Mouse (Mus musculus) kidney, postnatal 0 days (tissue): ENCODE data around the gene Sfxn2. TPM values are rescaled to one million over a fixed set of nuclear protein-coding genes. Genes with fewer than 3 reads are reported as not detected.

ENCODE experiments used
- ATAC-seq: fragments of 200-750 bp; cut with Nextera tagmentation; replicated peaks from 2 replicates; pipeline ENCODE4 v1.8.0; 2017; ENCODE audit warnings: low read depth, moderate number of reproducible peaks, moderate TSS enrichment, moderate library complexity; ENCODE audit not compliant: low FRiP score
- DNase-seq: peaks from one replicate; pipeline ENCODE4 v3.0.0-alpha.2; 2016; ENCODE audit warnings: low spot score
- H3K27ac ChIP-seq: fragments of 300-500 bp; sonication (generic); 2 replicates; pipeline ENCODE4 v1.5.1; 2014; ENCODE audit warnings: mild to moderate bottlenecking
- H3K27me3 ChIP-seq: fragments of 300-500 bp; sonication (generic); 2 replicates; pipeline ENCODE4 v1.6.1; 2014; ENCODE audit warnings: low read length, mixed read lengths; ENCODE audit not compliant: insufficient read depth
- H3K36me3 ChIP-seq: fragments of 300-500 bp; sonication (generic); 2 replicates; pipeline ENCODE4 v1.6.1; 2014; ENCODE audit warnings: low read length, mixed read lengths; ENCODE audit not compliant: insufficient read depth
- H3K4me1 ChIP-seq: fragments of 300-500 bp; sonication (generic); replicated peaks from 2 replicates; pipeline ENCODE4 v1.6.1; 2014; ENCODE audit warnings: antibody characterized with exemption, low read length, mixed read lengths; ENCODE audit not compliant: insufficient read depth
- H3K4me2 ChIP-seq: fragments of 300-500 bp; sonication (generic); 2 replicates; pipeline ENCODE4 v1.6.1; 2014; ENCODE audit warnings: mild to moderate bottlenecking, low read length, moderate library complexity, mixed read lengths
- H3K4me3 ChIP-seq: fragments of 300-500 bp; sonication (generic); replicated peaks from 2 replicates; pipeline ENCODE4 v1.5.1; 2014; ENCODE audit warnings: low read depth, low read length
- H3K9ac ChIP-seq: fragments of 300-500 bp; sonication (generic); 2 replicates; pipeline ENCODE4 v1.6.1; 2014; ENCODE audit warnings: low read depth, low read length
- H3K9me3 ChIP-seq: fragments of 300-500 bp; sonication (generic); replicated peaks from 2 replicates; pipeline ENCODE4 v1.6.1; 2016; ENCODE audit warnings: low read length, inconsistent platforms, mixed read lengths
- CTCF ChIP-seq: IDR thresholded peaks from 2 replicates; pipeline ENCODE4 v1.5.1; 2016; ENCODE audit warnings: antibody characterized with exemption, low read depth, mild to moderate bottlenecking, moderate library complexity
- WGBS: fragments of 180-500 bp; shearing (Covaris S2); extraction: QIAGEN DNeasy Blood & Tissue Kit; methylation state at CpG from one replicate; pipeline ENCODE4 v1.1.7; 2014; 5-methylcytosine and 5-hydroxymethylcytosine counted together
- polyA plus RNA-seq: library from polyadenylated mRNA; unstranded; fragments of >200 nt; fragmentation: Nextera tagmentation; extraction: Ambion mirVana; gene quantifications from 2 replicates; pipeline ENCODE4 v1.2.1, GENCODE M21; 2015

The Sfxn2 gene
- polyA plus RNA-seq, 1 experiment from 2014 or later, result 47.1 TPM

DNA sequence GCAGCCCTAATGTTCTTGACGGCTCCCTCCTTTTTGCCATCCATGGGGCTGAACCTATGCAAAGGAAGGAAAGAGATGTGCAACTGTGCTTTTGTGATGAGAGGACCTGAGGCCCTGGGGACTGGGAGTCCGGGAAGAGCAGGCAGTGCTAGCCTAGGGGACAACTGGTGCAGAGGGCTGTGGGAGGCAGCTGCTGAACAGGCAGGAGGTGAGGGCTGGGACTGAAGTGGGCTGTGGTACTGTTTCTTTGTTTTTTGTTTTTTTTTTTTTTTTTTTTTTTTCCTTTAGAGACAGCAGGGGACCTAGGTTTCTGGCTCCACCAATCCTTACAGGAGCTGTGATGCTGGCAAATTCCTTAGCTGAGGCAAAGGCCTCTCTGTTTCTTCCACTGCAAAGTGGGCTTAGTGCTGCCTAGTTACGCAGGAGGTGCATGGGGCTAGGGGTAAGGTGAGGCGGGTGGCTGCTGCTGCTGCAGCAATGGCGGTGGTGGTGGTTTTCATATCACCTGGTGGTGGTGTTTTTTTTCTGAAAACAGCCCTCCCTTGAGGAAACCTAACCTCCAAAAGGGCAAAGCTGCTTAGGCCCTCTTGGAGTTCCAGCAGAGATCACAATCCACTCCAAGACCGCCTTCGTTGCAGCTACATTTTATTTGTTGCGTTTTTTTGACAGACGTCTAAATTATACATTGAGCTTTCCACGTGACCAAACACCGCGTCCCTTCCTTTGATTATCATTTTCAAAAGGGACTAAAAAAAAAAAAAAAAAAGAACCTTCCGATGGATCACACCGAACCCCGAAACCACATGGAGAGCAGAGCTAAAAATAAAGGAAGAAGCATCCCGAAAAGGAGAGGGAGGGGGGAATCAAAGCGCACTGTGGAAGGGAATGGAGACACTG lies 45.3 kb upstream of the Sfxn2 start:
- peak overlapping the region; percentile 86 for H3K27ac ChIP-seq
- H3K9ac ChIP-seq, result 0 out of 2 replicates have a peak overlapping the region, but pooled peaks have one; percentile 10
- peak overlapping the region; percentile 52 for H3K4me2 ChIP-seq
- ATAC-seq, result no peak
- peaks cover 86% of the 10 kb centered on the region for H3K4me1 ChIP-seq
- TF ChIP-seq CTCF, result no peak
- 0 out of 2 replicates have a peak overlapping the region, but pooled peaks have one; percentile 4 for H3K4me3 ChIP-seq
- no peak for DNase-seq
- WGBS, result 32% methylated on average over 17 of the region's 17 CpGs
- no peaks in the 10 kb centered on the region for H3K27me3 ChIP-seq
- H3K9me3 ChIP-seq, result no peaks in the 10 kb centered on the region
- H3K36me3 ChIP-seq, result no peaks in the 10 kb centered on the region

DNA sequence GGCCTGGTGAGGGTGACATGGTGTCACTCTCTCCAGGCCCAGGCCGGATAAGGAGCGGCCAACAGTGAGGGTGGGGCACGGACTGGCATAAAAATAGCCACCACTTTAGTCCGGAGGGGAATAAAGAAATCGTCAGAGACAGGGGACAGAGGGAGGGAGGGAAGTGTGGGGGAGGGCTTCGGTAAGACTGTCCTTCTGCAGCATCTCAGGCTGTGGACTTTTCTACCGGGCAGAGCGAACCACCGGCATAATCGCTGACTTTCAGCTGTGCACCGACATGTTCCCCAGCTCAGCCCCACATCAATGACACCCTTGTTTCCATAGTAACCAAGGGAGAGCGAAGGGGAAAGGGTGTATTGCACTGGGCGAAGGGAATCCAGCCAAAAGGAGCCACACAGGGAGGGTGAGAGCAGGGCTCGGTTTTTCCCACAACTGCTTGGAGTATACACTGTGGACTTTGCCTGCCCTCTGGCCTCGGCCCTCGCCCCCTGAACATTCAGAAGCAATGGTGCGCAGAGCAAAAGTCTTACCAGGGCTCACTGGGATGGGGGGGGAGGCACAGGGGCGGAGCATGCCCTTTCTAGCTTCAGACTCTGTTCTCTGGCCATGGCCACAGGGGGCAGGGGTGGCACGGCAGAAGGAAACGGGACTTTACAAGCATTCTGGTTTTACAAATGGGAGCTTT lies 44.5 kb upstream of the Sfxn2 start:
- Histone ChIP-seq H3K27ac (peak overlapping the region; percentile 86), H3K4me2 (peak overlapping the region; percentile 52), H3K4me3 (0 out of 2 replicates have a peak overlapping the region, but pooled peaks have one; percentile 4), H3K9me3 (no peaks in the 10 kb centered on the region), H3K36me3 (no peaks in the 10 kb centered on the region), H3K4me1 (peaks cover 86% of the 10 kb centered on the region), H3K9ac (peak overlapping the region; percentile 47; the same call in 1 of the 2 replicates), H3K27me3 (no peaks in the 10 kb centered on the region)
- peak; percentile 59 for TF ChIP-seq CTCF
- DNase-seq (peak; percentile 87), ATAC-seq (peak; percentile 76)
- 2% methylated on average over 20 of the region's 20 CpGs for WGBS

DNA sequence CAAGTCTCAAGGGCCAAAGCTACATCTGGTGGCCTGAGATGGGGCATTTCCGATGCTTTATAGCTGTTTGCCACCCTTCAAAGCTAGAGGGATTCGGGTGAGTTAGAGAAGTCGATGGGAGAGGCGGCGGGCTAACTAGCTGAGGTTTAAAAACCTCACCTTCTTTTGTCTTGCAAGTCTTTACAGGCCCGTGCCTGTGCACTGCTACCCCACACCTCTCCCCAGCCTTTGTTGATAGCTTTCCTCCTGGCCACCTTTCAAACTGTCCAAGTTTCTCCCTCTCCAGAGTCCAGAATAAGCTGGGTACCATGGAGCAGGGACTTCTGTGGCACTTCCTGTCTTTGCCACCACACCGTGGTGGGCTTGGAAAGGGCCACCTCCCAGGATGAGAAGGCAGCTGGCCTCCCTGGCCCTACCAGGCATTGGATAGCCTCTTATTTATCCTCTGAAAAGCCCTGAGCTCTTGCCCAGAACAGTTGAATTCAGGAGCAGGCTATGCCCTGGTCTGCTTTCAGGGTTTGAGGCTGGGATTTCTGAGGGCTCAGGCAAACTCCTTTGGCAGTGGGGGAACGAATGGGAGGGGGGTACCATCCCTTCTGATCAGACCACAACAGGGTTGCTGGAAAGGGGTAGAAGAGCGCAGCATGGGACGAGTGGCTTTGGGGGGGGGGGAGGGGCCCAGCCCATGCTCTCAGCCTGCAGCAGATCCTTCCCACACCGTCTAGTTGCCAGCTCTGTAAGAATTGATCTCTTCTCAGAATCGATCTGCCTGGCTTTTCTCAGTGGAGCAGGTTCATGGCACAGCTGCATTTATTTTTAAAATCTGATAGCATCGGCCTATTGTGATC lies 43.3 kb upstream of the Sfxn2 start:
- no peak for DNase-seq
- H3K9ac ChIP-seq, result peak overlapping the region; percentile 47; the same call in 1 of the 2 replicates
- H3K27ac ChIP-seq, result peak overlapping the region; percentile 86
- H3K27me3 ChIP-seq, result no peaks in the 10 kb centered on the region
- WGBS, result 23% methylated on average over 13 of the region's 13 CpGs
- no peaks in the 10 kb centered on the region for H3K9me3 ChIP-seq
- no peak for ATAC-seq
- no peak overlapping the region for H3K4me3 ChIP-seq
- no peak for TF ChIP-seq CTCF
- peaks cover 82% of the 10 kb centered on the region for H3K4me1 ChIP-seq
- H3K36me3 ChIP-seq, result no peaks in the 10 kb centered on the region
- peak overlapping the region; percentile 52 for H3K4me2 ChIP-seq

DNA sequence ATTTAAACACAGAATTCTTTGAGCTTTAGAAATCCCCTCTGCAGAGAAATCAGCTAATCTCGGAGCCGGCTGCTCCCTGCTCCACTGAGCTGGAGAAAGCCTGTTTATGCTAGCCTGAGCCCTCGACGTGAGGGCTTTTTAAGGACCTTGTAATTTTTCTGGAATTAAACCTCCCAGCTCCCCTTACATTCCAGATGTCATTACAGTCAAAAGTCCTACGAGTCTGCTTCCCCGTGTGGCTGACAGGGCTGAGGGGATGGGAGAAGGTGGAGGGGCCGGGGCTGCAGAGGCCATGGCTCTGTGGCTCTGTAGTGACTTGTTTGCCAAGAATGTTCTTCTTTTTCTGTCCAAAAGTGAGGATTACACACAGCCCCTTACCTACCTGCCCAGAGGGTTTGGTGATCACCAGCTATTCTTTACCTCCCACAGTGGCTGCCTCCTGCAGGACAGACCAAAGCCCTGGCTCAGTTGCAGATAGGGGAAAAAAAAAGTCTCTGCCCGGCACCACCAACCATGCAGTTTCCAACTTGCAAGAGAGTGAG lies 42.6 kb upstream of the Sfxn2 start:
- H3K27me3 ChIP-seq, result no peaks in the 10 kb centered on the region
- WGBS, result 29% methylated on average over 8 of the region's 8 CpGs
- no peak overlapping the region for H3K4me3 ChIP-seq
- DNase-seq, result peak; percentile 70
- H3K4me1 ChIP-seq, result peaks cover 78% of the 10 kb centered on the region
- H3K9me3 ChIP-seq, result no peaks in the 10 kb centered on the region
- no peak for ATAC-seq
- peak overlapping the region; percentile 86 for H3K27ac ChIP-seq
- TF ChIP-seq CTCF, result no peak
- H3K4me2 ChIP-seq, result peak overlapping the region; percentile 39
- peak overlapping the region; percentile 18; the same call in 1 of the 2 replicates for H3K9ac ChIP-seq
- no peaks in the 10 kb centered on the region for H3K36me3 ChIP-seq

DNA sequence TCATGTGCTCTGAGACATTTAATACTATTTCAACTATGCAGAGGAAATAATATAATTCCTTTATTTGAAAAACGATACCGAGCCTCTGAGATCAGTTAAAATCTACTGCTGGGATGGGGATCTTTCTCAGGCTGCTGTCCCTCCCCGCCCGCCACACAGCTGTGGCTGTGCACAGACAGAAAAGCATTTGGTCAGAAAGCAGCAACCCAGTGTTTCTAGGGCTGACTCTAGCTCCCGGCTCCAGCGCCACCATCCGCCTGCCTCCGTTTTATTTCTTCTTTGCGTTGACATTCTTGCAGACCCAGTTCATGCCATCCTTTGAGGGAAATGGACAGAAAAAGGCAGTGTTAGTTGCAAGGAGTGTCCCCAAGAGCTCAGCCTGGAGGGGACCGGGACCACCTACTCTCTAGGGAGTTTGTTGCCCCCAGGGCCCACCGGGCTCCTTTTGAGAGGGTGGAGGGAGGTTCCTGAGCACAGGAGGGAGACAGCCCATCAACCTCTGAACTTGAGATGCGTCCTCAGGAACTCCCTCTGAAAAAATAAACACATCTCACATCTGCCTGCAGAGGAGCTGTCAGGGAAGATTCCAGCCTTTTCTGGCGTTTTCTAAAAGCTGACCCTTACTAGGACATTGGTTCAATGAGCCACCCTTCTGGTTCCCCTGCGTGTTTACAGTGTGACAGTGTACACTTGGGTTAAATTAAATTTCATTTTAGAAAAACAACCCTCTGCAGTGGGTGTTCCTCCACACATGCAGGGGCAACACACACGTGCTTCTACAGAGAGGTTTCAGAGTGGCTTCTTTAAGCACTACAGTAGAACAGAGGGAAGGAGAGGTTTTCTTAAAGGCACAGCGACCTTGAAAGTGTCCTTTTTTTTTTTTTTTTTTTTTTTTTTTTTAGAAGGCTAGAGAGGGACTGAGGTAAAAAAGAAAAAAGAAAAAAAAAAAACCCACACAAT lies 41.8 kb upstream of the Sfxn2 start:
- WGBS, result 12% methylated on average over 16 of the region's 16 CpGs
- Histone ChIP-seq H3K4me2 (peak overlapping the region; percentile 39), H3K4me3 (no peak overlapping the region), H3K27me3 (no peaks in the 10 kb centered on the region), H3K4me1 (peaks cover 72% of the 10 kb centered on the region), H3K36me3 (no peaks in the 10 kb centered on the region), H3K9me3 (no peaks in the 10 kb centered on the region), H3K27ac (peak overlapping the region; percentile 86), H3K9ac (peak overlapping the region; percentile 31; the same call in 1 of the 2 replicates)
- peak; percentile 32; the same call in 1 of the 2 replicates for TF ChIP-seq CTCF
- peak; percentile 64 for DNase-seq
- no peak for ATAC-seq
